Mouse (Mus musculus) layer of hippocampus, postnatal 14 days (tissue): ENCODE data around the gene Ndufaf2. TPM values are rescaled to one million over a fixed set of nuclear protein-coding genes. Genes with fewer than 3 reads are reported as not detected.

Source experiments
- DNase-seq, 2 experiments: peaks; one replicate each; pipeline ENCODE4 v3.0.0; 2021 to 2022; ENCODE audit warnings: low spot score in 2 of 2, mixed read lengths in 1 of 2
- total RNA-seq, 2 experiments: library from RNA; stranded (reverse); gene quantifications; 2 replicates each; pipeline ENCODE4 v1.2.3; 2021

The Ndufaf2 gene
- total RNA-seq, 2 experiments from 2014 or later, result 24.2 to 24.5 TPM

GRCm38 (mm10) chr13:107964616-107965015 is 193.8 kb downstream of the Ndufaf2 start:
- no peak for DNase-seq

GRCm38 (mm10) chr13:107963471-107963870 is 195.0 kb downstream of the Ndufaf2 start:
- no peak for DNase-seq

- no peak for DNase-seq
These were observed 195.7 kb downstream of the Ndufaf2 start for GRCm38 (mm10) chr13:107962741-107963140.

- no peak for DNase-seq
These were observed 196.5 kb downstream of the Ndufaf2 start for GRCm38 (mm10) chr13:107961972-107962371.

GRCm38 (mm10) chr13:107961501-107961900 is 196.9 kb downstream of the Ndufaf2 start:
- no peak for DNase-seq

- DNase-seq, result no peak
These were observed 197.9 kb downstream of the Ndufaf2 start for GRCm38 (mm10) chr13:107960549-107960948.

GRCm38 (mm10) chr13:107959891-107960290 is 198.5 kb downstream of the Ndufaf2 start:
- no peak for DNase-seq

GRCm38 (mm10) chr13:107956246-107956645 is 202.2 kb downstream of the Ndufaf2 start:
- no peak for DNase-seq

- DNase-seq, result no peak
These were observed 202.9 kb downstream of the Ndufaf2 start for GRCm38 (mm10) chr13:107955327-107956110.

GRCm38 (mm10) chr13:107954445-107955261 is 203.8 kb downstream of the Ndufaf2 start:
- DNase-seq, result no peak

GRCm38 (mm10) chr13:107954100-107954444 is 204.4 kb downstream of the Ndufaf2 start:
- DNase-seq, result no peak

Other genes with a start within 250 kb of the Ndufaf2 start
- 10 to 100 TPM; 50.5 to 54.2 TPM for gene Smim15, start 114.2 kb downstream of the Ndufaf2 start, total RNA-seq
- gene Ercc8, start 108 bp upstream of the Ndufaf2 start, total RNA-seq, result 10 to 100 TPM; 20.0 to 25.3 TPM
- 10 to 100 TPM; 13.9 to 14.8 TPM for gene Elovl7, start 55.8 kb upstream of the Ndufaf2 start, total RNA-seq
- 1 to 10 TPM; 1.8 TPM for gene Depdc1b, start 157.7 kb upstream of the Ndufaf2 start, total RNA-seq